Mouse (Mus musculus): ENCODE measurements around the gene Nomo1.

The Nomo1 gene

GRCm38 (mm10) chr7:46033109-46033869 lies at the start of gene Nomo1:
Nomo1 (plus strand) TSS chr7:46033698.
- DNase-seq (ENCODE audit: low spot score), result peak; percentile 96

- no peak for DNase-seq (ENCODE audit: low spot score)
Measured at GRCm38 (mm10) chr7:45986893-45987292, 46.6 kb upstream of the Nomo1 start.

- DNase-seq (ENCODE audit: low spot score), result no peak
Measured at GRCm38 (mm10) chr7:45988344-45988743, 45.2 kb upstream of the Nomo1 start.

DNA sequence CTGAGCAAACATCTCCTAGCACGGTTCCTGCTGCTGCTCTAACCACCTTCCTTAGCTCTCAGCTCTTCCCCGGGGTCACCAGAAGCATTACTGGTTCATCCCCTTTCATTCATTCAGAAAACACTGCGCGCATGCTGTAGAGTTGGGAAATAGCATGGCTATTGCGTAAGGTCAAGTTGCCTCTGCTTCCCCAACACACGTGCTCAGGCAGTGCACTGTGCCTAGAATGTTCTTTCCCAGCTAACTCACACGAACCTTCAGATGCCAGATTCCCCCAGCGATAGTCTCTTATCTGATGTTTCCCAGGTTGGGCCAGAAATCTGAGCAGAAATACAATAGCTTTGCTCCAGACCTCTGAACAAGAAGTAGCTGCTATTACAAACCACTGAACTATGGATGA lies 41.0 kb upstream of the Nomo1 start:
- no peak for DNase-seq (ENCODE audit: low spot score)

DNA sequence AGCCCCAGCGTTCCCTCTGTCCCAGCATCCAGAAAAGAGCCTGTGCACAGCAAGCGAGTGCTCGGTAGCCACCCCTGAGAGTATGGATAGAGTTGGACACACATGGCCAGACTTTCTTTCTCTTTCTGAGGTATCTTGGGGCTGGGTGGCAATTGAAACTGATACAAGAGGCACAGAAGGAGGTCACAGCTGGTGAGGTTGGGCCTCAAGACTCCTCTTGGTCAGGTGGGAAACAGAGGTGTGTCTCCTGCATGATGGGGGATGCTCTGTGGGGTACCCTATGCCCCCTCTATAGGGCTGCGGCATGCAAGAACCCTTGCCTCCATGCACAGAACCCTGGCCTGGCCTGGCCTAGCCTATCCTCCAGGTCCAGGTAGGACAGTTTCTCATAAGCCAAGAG lies 32.9 kb upstream of the Nomo1 start:
- no peak for DNase-seq (ENCODE audit: low spot score)

GRCm38 (mm10) chr7:46002748-46003147 lies 30.8 kb upstream of the Nomo1 start:
- DNase-seq (ENCODE audit: low spot score), result no peak

- peak; percentile 73 for DNase-seq (ENCODE audit: low spot score)
Measured at GRCm38 (mm10) chr7:46009578-46009977, 23.9 kb upstream of the Nomo1 start.

DNA sequence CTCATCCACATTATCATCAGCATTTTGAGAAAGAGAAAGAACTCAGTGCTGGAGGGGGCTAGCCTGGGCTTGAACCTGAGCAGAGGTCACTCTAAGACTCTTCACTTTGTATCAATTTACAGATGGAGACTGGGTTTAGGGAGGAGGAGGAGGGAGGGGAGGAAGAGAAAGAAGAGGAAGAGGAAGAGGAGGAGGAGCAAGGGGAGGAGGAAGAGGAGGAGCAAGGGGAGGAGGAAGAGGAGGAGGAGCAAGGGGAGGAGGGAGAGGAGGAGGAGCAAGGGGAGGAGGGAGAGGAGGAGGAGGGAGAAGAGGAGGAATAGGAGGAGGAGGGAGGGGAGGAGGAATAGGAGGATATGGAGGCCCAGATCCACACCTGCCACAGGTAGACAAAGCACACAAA lies 21.4 kb upstream of the Nomo1 start:
- DNase-seq (ENCODE audit: low spot score), result no peak

DNA sequence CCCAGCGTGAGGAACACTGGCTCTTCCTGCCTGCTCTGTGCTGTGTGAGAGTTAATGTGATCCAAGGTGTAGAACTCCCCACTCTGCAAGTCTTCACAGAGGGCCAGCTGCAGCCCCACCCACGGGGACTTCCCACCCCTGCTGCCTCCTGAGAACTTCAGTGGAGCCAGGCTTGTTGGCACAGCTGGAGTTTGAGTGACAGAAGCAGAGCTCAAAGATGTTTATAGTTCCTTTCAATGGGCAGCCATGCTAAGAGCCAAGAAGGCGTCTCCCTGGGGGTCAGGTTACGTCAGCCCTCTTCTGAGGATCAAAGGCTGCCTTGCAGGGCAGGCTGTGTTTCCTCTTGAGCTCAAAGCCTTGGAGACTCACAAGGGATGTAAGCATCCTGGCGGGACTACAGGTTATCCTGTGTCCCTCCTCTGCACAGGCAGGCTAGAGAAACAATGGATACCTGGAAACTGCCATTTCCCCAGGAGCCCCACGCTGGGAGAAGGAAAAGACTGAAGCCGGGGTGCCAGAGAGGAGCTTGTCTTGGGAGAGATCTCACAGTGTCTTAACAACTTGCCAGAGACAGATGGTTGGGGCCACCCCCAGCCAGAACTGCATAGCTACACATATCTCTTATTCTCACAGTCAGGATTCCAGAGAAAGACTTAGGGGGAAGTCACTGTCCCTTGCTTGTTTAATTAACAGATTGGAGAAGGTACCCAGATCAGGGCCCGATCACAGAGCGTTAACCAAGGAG lies 20.1 kb upstream of the Nomo1 start:
- DNase-seq (ENCODE audit: low spot score), result peak; percentile 73

GRCm38 (mm10) chr7:46019594-46019993 lies 13.9 kb upstream of the Nomo1 start:
- no peak for DNase-seq (ENCODE audit: low spot score)

DNA sequence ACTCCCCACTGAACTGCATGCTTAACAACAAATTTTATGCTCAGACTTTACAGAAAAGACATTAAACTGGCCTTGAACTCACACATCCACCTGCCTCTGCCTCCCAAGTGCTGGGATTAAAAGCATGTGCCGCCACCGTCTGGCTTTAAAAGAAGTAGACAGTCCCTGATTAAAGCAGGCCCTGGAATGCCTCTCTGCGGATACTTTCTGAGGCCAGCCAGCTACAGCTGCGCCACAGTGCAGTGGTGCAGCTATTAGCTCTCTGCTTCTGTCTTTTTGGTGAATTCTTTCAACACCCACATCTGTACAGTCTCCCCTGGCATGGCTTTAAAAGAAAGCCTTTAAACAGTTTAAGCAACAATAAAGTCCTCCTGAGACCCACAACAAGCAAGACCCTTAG lies 11.5 kb upstream of the Nomo1 start:
- no peak for DNase-seq (ENCODE audit: low spot score)

DNA sequence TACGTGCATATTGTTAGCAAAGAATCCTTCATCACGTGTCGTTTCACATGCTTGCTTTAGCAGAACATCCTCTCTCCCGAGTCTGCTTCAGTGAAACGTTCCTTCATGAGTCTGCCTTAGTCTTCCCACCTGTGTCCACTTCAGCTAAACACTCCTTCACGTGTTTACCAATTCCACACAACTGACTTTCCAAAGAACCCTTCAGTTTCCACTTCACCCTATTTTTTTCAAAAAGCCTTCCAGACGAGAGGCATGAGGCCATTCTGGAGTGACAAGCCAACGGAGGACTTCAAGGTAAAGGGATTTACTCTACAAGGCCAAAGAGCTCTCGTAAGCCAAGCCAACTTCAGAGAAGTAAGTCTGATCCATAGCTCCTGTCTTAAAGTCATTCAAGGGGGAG lies 8.1 kb upstream of the Nomo1 start:
- DNase-seq (ENCODE audit: low spot score), result no peak

GRCm38 (mm10) chr7:46028681-46029080 lies 4.8 kb upstream of the Nomo1 start:
- DNase-seq (ENCODE audit: low spot score), result no peak

DNA sequence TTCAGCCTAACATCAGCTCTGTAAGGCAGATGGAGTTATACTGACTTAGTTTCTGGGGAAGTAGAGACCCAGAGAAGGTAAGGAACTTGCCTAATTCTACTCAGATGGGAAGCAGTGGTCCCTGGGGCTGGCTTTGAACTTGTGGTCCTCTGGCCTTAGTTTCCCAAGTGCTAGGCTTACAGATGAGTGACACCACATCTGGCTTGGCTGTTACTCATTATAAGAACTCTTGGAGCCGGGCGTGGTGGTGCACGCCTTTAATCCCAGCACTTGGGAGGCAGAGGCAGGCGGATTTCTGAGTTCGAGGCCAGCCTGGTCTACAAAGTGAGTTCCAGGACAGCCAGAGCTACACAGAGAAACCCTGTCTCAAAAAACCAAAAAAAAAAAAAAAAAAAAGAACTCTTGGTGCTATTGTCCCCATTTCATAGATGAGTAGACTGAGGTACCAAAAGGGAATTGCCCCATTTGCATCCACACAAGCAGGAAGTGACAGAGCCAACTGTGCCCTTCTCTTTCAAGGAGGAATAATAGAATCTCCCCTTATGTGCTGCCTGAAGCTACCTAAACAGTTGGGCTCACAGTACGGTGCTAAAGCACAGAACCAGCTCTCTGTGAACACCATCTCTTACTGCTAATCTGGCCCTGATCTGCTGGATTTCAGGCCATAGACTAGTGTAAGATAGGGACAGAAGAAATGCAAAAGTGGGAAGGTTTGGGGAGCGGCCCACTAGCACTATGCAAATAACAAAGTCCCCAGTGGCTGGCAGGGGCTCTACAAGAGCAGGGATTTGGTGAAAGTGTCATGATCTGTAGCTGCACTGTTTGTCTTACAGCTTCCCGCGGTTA lies 4.0 kb upstream of the Nomo1 start:
- DNase-seq (ENCODE audit: low spot score), result no peak

DNA sequence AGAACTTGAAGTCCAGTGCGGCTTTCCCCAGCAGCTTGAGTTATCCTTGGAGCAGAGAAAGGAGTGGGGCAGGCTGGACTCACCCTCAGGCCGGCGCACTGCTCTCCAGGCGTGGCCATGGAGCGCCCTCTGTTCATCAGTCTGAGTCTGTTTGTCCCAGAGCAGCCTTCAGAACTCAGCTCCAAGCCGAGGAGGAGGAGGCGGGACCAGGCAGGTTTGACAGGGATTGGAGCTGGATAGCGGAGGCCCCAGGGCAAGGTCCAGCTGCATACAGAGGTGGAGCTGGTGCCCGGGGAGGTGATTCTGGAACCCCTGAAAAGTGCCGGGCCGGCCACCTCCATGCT lies 3.4 kb upstream of the Nomo1 start, which contains the start of gene Abcc6:
TSS of gene Abcc6 (minus strand) at position 158 of the 344 bp plus-strand sequence.
- no peak for DNase-seq (ENCODE audit: low spot score)

DNA sequence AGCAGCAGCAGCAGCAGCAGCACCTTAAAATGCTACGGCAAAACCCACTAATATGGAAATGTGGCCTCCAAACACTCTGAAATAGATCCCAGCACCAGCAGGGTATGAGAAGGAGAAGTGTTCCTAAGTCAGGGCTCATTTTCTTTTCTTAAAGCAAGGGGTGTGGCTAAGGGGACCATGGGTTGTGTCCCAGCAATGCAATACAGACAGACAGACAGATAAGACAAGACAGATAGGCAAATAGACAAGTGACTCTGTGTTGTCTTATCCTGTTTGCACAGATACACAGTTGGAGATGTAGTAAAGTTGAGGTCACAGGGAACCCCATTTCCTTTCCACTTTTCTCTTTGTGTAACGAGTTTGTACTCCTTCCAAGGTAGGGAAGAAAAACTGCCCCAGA lies 2.4 kb upstream of the Nomo1 start:
- no peak for DNase-seq (ENCODE audit: low spot score)

DNA sequence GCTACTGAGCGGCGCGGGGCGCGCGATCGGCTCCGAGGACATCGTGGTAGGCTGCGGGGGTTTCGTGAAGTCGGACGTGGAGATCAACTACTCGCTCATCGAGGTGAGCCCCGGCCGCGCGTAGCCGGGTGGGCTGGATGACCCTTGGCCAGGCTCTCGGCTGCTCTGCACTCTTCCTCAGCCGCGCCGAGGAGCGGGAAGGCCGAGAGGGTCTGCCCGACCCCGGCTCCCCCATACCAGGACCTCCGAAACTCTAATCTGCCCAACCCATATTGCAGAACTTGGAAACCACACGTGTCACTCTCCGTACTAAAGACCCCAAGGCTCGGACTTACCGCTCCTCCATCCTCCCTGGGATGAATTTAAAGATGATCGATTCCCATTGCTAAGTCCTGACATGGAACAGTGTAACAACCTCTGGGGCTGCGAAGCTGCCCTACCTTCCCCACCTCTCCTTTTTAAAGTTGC lies 406 bp downstream of the Nomo1 start:
- DNase-seq (ENCODE audit: low spot score), result no peak

- no peak for DNase-seq (ENCODE audit: low spot score)
Measured at GRCm38 (mm10) chr7:46034991-46035390, 1.5 kb downstream of the Nomo1 start.

GRCm38 (mm10) chr7:46035468-46035867 lies 2.0 kb downstream of the Nomo1 start:
- no peak for DNase-seq (ENCODE audit: low spot score)

DNA sequence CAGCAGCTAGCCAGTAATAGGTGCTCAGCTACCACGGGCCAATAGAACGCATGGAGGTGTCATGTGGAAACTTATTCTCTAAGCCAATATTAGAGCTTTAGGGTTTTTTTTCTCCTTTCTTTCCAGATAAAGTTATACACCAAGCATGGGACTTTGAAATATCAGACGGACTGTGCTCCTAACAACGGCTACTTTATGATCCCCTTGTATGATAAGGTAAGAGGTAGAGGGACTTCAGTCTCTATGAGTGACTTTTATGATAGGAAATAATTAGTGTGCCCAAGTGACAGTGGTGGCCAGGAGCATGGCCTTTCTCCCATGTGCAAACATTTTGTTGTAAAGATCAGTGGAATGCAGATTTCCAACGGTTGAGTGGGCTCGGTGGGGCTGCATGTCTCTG lies 3.9 kb downstream of the Nomo1 start:
- no peak for DNase-seq (ENCODE audit: low spot score)

DNA sequence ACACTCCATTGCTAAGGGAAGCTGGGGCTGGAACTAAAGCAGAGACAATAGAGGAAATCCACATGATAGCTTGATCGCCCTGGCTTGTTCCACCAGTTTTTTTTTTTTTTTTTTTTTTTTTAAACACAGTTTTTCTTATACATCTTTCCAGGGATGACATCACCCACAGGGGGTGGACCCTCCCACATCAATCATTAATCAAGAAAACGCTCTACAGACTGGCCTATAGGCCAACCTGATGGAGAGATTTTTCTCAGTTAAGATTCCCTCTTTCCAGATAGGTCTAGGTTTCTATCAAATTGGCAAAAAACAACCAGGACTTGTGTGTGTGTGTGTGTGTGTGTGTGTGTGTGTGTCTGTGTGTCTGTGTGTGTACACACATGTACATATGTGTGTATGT lies 6.4 kb downstream of the Nomo1 start:
- DNase-seq (ENCODE audit: low spot score), result peak; percentile 14

- DNase-seq (ENCODE audit: low spot score), result no peak
Measured at GRCm38 (mm10) chr7:46044106-46044505, 10.6 kb downstream of the Nomo1 start.

- DNase-seq (ENCODE audit: low spot score), result no peak
Measured at GRCm38 (mm10) chr7:46045882-46046281, 12.4 kb downstream of the Nomo1 start.

Data from MN1 (cell line).